Mouse (Mus musculus): ENCODE measurements around the gene C2cd3. TPM values are rescaled to one million over a fixed set of nuclear protein-coding genes. Genes with fewer than 3 reads are reported as not detected.

The C2cd3 gene
- total and polyA plus RNA-seq, 3 experiments: 8.5 to 23.5 TPM; not detected in 1

- Histone ChIP-seq H3K9me3 (replicated peaks; ENCODE audit: insufficient read depth, low read length) (no peaks in the 10 kb centered on the region), H3K79me2 (ENCODE audit: control insufficient read depth, insufficient read depth, low read length, poor library complexity) (no peaks in the 10 kb centered on the region), H3K4me1 (ENCODE audit: control insufficient read depth in 1 of 2, insufficient read depth in 2 of 2, low read length in 2 of 2) (no peaks in the 10 kb centered on the region), H3K27me3 (ENCODE audit: control insufficient read depth in 1 of 2, insufficient read depth in 2 of 2, low read length in 2 of 2) (no peaks in the 10 kb centered on the region; a peak in 1 of 4 replicates), H3K36me3 (ENCODE audit: control insufficient read depth in 1 of 2, insufficient read depth in 2 of 2, low read length in 2 of 2) (peaks cover 0 to 2% of the 10 kb centered on the region in 2 experiments; a peak in 2 of 4 replicates), H3K9ac (ENCODE audit: control insufficient read depth, low read depth, low read length, poor library complexity, severe bottlenecking) (no peak overlapping the region), H3K27ac (ENCODE audit: control insufficient read depth, low read depth, low read length) (no peak overlapping the region), H3K4me3 (ENCODE audit: control insufficient read depth in 1 of 2, insufficient read depth in 1 of 2, low read depth in 2 of 2, low read length in 2 of 2) (no peak overlapping the region)
- no peak for DNase-seq (ENCODE audit: low read depth, low spot score)
- TF ChIP-seq HCFC1 (IDR thresholded peaks at IDR 0.05; ENCODE audit: low read depth, low read length) (no peak), MEF2A (IDR thresholded peaks at IDR 0.05; ENCODE audit: extremely low read depth, insufficient replicate concordance, low read depth, low read length, poor library complexity, severe bottlenecking) (no peak), RCOR1 (IDR thresholded peaks at IDR 0.05; ENCODE audit: low read depth, low read length) (no peak), MAFK (IDR thresholded peaks at IDR 0.05; ENCODE audit: borderline replicate concordance, low read depth, low read length) (no peak), E2F4 (IDR thresholded peaks at IDR 0.05; ENCODE audit: borderline replicate concordance, low read depth, low read length) (no peak)
Measured at GRCm38 (mm10) chr7:100390166-100390565, 18.1 kb downstream of the C2cd3 start.

- Histone ChIP-seq H3K4me1 (ENCODE audit: control insufficient read depth in 1 of 2, insufficient read depth in 2 of 2, low read length in 2 of 2) (no peaks in the 10 kb centered on the region), H3K9me3 (replicated peaks; ENCODE audit: insufficient read depth, low read length) (no peaks in the 10 kb centered on the region), H3K4me3 (ENCODE audit: control insufficient read depth in 1 of 2, insufficient read depth in 1 of 2, low read depth in 2 of 2, low read length in 2 of 2) (no peak overlapping the region), H3K36me3 (ENCODE audit: control insufficient read depth in 1 of 2, insufficient read depth in 2 of 2, low read length in 2 of 2) (peaks cover 0 to 5% of the 10 kb centered on the region in 2 experiments; a peak in 2 of 4 replicates), H3K27me3 (ENCODE audit: control insufficient read depth in 1 of 2, insufficient read depth in 2 of 2, low read length in 2 of 2) (no peaks in the 10 kb centered on the region; a peak in 1 of 4 replicates), H3K27ac (ENCODE audit: control insufficient read depth, low read depth, low read length) (no peak overlapping the region), H3K9ac (ENCODE audit: control insufficient read depth, low read depth, low read length, poor library complexity, severe bottlenecking) (no peak overlapping the region), H3K79me2 (ENCODE audit: control insufficient read depth, insufficient read depth, low read length, poor library complexity) (no peaks in the 10 kb centered on the region)
- no peak for TF ChIP-seq POLR2AphosphoS5 (IDR thresholded peaks at IDR 0.05; ENCODE audit: borderline replicate concordance, low read depth, low read length)
- no peak for TF ChIP-seq ETS1 (IDR thresholded peaks at IDR 0.05; ENCODE audit: low read depth, low read length)
- peak in 1 of 3 experiments; percentile 10; a peak in 1 of 6 replicates for TF ChIP-seq CTCF (IDR thresholded peaks at IDR 0.05 in 2 of 3, conservative IDR thresholded peaks at IDR 0.05 in 1 of 3; ENCODE audit: control insufficient read depth in 1 of 3, insufficient read depth in 1 of 3, low read depth in 2 of 3, low read length in 3 of 3, poor library complexity in 1 of 3, severe bottlenecking in 1 of 3)
- DNase-seq (ENCODE audit: low read depth, low spot score): no peak
Measured at GRCm38 (mm10) chr7:100392265-100392664, 20.2 kb downstream of the C2cd3 start.

- peaks cover 0 to 7% of the 10 kb centered on the region in 2 experiments; a peak in 2 of 4 replicates for H3K36me3 ChIP-seq (ENCODE audit: control insufficient read depth in 1 of 2, insufficient read depth in 2 of 2, low read length in 2 of 2)
Measured at GRCm38 (mm10) chr7:100399231-100399913, 27.3 kb downstream of the C2cd3 start.

More at GRCm38 (mm10) chr7:100399231-100399913, 27.3 kb downstream of the C2cd3 start:
- no peak overlapping the region for H3K9ac ChIP-seq (ENCODE audit: control insufficient read depth, low read depth, low read length, poor library complexity, severe bottlenecking)
- no peaks in the 10 kb centered on the region for H3K4me1 ChIP-seq (ENCODE audit: control insufficient read depth in 1 of 2, insufficient read depth in 2 of 2, low read length in 2 of 2)
- H3K27me3 ChIP-seq (ENCODE audit: control insufficient read depth in 1 of 2, insufficient read depth in 2 of 2, low read length in 2 of 2): no peaks in the 10 kb centered on the region; a peak in 1 of 4 replicates
- DNase-seq (ENCODE audit: low read depth, low spot score): no peak
- no peaks in the 10 kb centered on the region for H3K79me2 ChIP-seq (ENCODE audit: control insufficient read depth, insufficient read depth, low read length, poor library complexity)
- no peak overlapping the region for H3K4me3 ChIP-seq (ENCODE audit: control insufficient read depth in 1 of 2, insufficient read depth in 1 of 2, low read depth in 2 of 2, low read length in 2 of 2)
- H3K27ac ChIP-seq (ENCODE audit: control insufficient read depth, low read depth, low read length): no peak overlapping the region
- no peaks in the 10 kb centered on the region for H3K9me3 ChIP-seq (replicated peaks; ENCODE audit: insufficient read depth, low read length)
- TF ChIP-seq EP300 (IDR thresholded peaks at IDR 0.05; ENCODE audit: low read depth in 1 of 2, low read length in 2 of 2) (no peak), MXI1 (IDR thresholded peaks at IDR 0.05; ENCODE audit: low read depth, low read length) (no peak), POLR2AphosphoS5 (IDR thresholded peaks at IDR 0.05; ENCODE audit: borderline replicate concordance, low read depth, low read length) (no peak), ZKSCAN1 (IDR thresholded peaks at IDR 0.05; ENCODE audit: low read depth, low read length) (no peak)
